Mouse (Mus musculus): ENCODE measurements around the gene A430033K04Rik. TPM values are rescaled to one million over a fixed set of nuclear protein-coding genes. Genes with fewer than 3 reads are reported as not detected.

The A430033K04Rik gene
- polyA plus RNA-seq, 1 experiment from 2014 or later: 27.7 TPM

DNA sequence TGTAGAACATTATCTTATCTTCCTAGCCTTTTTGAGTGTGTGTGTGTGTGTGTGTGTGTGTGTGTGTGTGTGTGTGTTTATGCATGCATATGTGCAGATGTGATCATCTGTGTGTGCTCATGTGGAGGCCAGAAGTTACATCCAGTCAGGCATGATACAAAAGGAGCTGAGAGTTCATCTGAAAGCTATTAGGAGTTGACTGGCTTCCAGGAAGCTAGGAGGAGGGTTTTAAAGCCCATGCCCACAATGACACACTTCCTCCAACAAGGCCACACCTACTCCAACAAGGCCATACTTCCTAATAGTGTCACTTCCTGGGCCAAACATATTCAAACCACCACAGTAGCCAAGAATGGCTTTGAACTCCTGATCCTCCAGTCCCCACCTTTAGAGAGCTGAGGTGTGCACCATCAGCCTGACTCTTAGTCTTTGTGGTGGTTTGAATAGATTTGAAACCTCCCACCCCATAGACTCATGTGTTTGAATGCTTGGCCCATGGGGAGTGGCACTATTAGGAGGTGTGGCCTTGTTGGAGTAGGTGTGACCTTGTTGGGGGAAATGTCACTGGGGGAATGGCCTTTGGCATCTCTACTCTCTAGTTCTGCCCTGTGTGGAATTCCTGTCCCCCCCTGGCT is 70.4 kb downstream of the A430033K04Rik start:
- Histone ChIP-seq H3K27me3 (replicated peaks; ENCODE audit: control insufficient read depth, insufficient read depth, low read length) (no peaks in the 10 kb centered on the region), H3K36me3 (ENCODE audit: control insufficient read depth, insufficient read depth) (no peaks in the 10 kb centered on the region), H3K27ac (ENCODE audit: low read length) (no peak overlapping the region), H3K4me3 (replicated peaks; ENCODE audit: low read length) (no peak overlapping the region), H3K4me2 (ENCODE audit: low read length) (no peak overlapping the region), H3K9me3 (ENCODE audit: control insufficient read depth, low read length) (no peaks in the 10 kb centered on the region), H3K4me1 (replicated peaks; ENCODE audit: control insufficient read depth, insufficient read depth, low read length) (no peaks in the 10 kb centered on the region), H3K9ac (replicated peaks; ENCODE audit: low read depth, low read length) (no peak overlapping the region)
- no peak for ATAC-seq

DNA sequence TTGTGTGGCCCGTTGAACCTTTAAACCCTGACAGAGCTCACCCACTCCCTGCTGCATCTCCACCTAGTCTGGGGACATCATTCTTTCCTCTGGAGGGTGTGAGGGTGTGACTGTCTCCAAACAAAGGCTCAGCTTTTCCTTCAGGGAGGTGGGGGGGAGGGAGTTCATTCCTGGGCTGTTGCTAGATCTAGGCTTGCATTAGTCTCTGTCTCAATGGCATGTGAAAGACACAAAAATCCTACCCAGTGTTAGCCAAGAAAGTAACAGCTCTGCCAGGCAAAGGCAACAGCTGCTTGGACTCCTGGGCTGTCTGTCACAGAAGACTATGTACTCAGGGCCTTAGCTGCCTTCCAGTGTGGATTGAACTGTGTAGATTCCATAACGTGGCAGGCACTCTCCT is 71.4 kb downstream of the A430033K04Rik start:
- no peak overlapping the region for H3K9ac ChIP-seq (replicated peaks; ENCODE audit: low read depth, low read length)
- no peak overlapping the region for H3K4me3 ChIP-seq (replicated peaks; ENCODE audit: low read length)
- no peaks in the 10 kb centered on the region for H3K27me3 ChIP-seq (replicated peaks; ENCODE audit: control insufficient read depth, insufficient read depth, low read length)
- 62% methylated on average over 2 of the region's 2 CpGs for WGBS
- H3K4me2 ChIP-seq (ENCODE audit: low read length): no peak overlapping the region
- H3K27ac ChIP-seq (ENCODE audit: low read length): no peak overlapping the region
- no peaks in the 10 kb centered on the region for H3K36me3 ChIP-seq (ENCODE audit: control insufficient read depth, insufficient read depth)
- ATAC-seq: no peak
- no peaks in the 10 kb centered on the region for H3K4me1 ChIP-seq (replicated peaks; ENCODE audit: control insufficient read depth, insufficient read depth, low read length)
- H3K9me3 ChIP-seq (ENCODE audit: control insufficient read depth, low read length): no peaks in the 10 kb centered on the region

DNA sequence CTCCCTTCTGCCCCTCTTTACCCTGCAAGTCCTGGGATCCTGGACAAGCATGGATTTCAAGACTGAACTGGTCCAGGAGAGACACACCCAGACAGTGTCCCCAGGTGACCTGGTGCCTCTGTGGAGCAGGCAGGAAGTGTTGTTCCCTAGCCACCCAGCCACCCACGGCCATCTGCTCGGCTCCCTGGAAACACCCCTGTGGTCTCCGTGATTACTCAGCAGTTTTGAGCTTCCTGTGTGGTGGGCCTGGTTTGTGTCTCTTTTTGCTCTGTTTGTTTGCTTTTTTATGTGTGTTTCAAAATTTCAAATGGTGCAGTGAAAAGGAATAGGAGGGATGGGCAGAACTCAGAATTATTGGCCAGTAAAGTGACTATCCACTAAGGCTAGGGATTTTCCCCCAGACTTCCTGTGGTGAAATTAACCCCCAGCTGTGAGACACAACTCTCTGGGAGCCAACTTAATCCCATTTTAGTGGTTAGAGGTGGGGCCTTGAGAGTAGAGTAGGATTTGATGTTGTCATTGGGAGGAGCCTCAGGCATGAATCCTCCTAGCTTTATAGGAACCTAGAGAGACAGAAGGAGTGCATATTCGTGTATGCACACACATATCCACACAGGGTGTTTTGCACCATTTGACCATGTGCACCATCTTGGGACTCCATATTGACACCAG is 72.0 kb downstream of the A430033K04Rik start:
- no peaks in the 10 kb centered on the region for H3K36me3 ChIP-seq (ENCODE audit: control insufficient read depth, insufficient read depth)
- whole genome bisulfite sequencing: 63% methylated on average over 4 of the region's 4 CpGs
- no peak overlapping the region for H3K4me2 ChIP-seq (ENCODE audit: low read length)
- H3K27me3 ChIP-seq (replicated peaks; ENCODE audit: control insufficient read depth, insufficient read depth, low read length): no peaks in the 10 kb centered on the region
- no peak for ATAC-seq
- H3K4me1 ChIP-seq (replicated peaks; ENCODE audit: control insufficient read depth, insufficient read depth, low read length): no peaks in the 10 kb centered on the region
- no peak overlapping the region for H3K4me3 ChIP-seq (replicated peaks; ENCODE audit: low read length)
- no peaks in the 10 kb centered on the region for H3K9me3 ChIP-seq (ENCODE audit: control insufficient read depth, low read length)
- H3K27ac ChIP-seq (ENCODE audit: low read length): no peak overlapping the region
- H3K9ac ChIP-seq (replicated peaks; ENCODE audit: low read depth, low read length): no peak overlapping the region

DNA sequence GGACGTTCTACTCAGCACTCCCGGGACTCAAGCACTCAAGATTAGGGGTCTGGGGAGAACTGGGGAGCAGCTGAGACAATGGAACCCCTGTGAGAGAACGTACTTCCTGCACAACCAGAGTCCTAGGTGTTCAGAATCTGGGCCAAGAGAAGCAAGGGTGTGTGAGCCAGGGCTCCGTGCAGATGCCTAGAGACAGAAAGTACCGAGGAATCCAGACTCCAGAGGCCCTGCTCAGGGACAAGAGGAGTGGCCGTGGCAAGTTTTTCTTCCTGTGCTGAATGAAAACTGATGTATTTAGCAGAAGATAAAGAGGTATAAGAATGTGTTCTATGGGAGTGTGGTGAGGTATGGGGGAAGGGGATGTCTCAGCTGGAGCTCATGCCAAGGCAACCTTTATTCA is 74.8 kb downstream of the A430033K04Rik start:
- 61% methylated on average over 6 of the region's 6 CpGs for WGBS
- no peak overlapping the region for H3K27ac ChIP-seq (ENCODE audit: low read length)
- H3K9ac ChIP-seq (replicated peaks; ENCODE audit: low read depth, low read length): no peak overlapping the region
- H3K4me2 ChIP-seq (ENCODE audit: low read length): no peak overlapping the region
- no peak for ATAC-seq
- no peak overlapping the region for H3K4me3 ChIP-seq (replicated peaks; ENCODE audit: low read length)
- no peaks in the 10 kb centered on the region for H3K36me3 ChIP-seq (ENCODE audit: control insufficient read depth, insufficient read depth)
- H3K4me1 ChIP-seq (replicated peaks; ENCODE audit: control insufficient read depth, insufficient read depth, low read length): no peaks in the 10 kb centered on the region
- H3K27me3 ChIP-seq (replicated peaks; ENCODE audit: control insufficient read depth, insufficient read depth, low read length): no peaks in the 10 kb centered on the region
- H3K9me3 ChIP-seq (ENCODE audit: control insufficient read depth, low read length): no peaks in the 10 kb centered on the region

Small RNA genes lying within 50 kb of the gene (microRNA-seq; reads per million reads assigned to microRNA genes)
- not detected for gene Gm24082

Other genes with a start within 250 kb of the A430033K04Rik start
- 82.4 and 82.8 TPM in 2 replicates for gene Zfp157, start 181.4 kb upstream of the A430033K04Rik start, polyA plus RNA-seq (2015; fragmentation: Nextera tagmentation; extraction: Ambion mirVana)
- not detected in 2 replicates for gene 1700123K08Rik, start 58.1 kb upstream of the A430033K04Rik start, polyA plus RNA-seq (2015; fragmentation: Nextera tagmentation; extraction: Ambion mirVana)
- gene Zfp68, start 3.1 kb upstream of the A430033K04Rik start, polyA plus RNA-seq (2015; fragmentation: Nextera tagmentation; extraction: Ambion mirVana): 113 and 132 TPM in 2 replicates
- 34.8 and 39.2 TPM in 2 replicates for gene Fam20c, start 131.7 kb downstream of the A430033K04Rik start, polyA plus RNA-seq (2015; fragmentation: Nextera tagmentation; extraction: Ambion mirVana)
- gene Gm5294, start 197.2 kb downstream of the A430033K04Rik start, polyA plus RNA-seq (2015; fragmentation: Nextera tagmentation; extraction: Ambion mirVana): not detected in 2 replicates

All from forebrain, embryonic 16.5 days (tissue).